Mouse (Mus musculus) spleen, postnatal 14 days (tissue): ENCODE results near the gene Hmbs.
"Not testable (repeated sequence)": the region's sequence is repeated elsewhere in the genome, so short reads cannot be mapped to it uniquely, and the experiment has no call there.

Experiments used
- DNase-seq, 2 experiments: peaks; one replicate each; pipeline ENCODE4 v3.0.0; 2021 to 2022; ENCODE audit warnings: low spot score in 2 of 2

Hmbs gene

DNA sequence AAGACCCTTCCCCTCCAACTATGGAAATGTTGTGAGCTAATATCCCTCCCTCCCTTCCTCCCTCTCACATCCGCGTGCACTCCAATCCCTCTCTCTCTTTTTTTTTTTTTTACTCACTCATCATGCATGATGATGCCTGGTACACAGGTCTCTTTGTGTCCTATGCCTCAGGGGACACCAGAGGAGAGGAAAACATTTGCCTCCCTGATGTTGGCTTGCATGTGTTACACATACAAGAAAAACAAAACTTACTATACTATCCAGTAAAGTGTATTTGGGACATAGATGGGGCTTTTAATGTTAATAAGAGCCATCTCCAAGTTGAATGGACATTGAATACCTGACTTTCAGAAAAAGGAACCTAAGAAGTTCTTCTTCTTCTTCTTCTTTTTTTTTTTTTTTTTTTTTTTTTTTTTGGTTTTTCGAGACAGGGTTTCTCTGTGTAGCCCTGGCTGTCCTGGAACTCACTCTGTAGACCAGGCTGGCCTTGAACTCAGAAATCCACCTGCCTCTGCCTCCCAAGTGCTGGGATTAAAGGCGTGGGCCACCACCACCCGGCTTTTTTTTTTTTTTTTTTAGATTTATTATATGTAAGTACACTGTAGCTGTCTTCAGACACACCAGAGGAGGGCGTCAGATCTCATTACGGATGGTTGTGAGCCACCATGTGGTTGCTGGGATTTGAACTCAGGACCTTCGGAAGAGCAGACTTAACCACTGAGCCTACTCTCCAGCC is 18.8 kb downstream of the Hmbs start:
- DNase-seq, result not testable (repeated sequence)

DNA sequence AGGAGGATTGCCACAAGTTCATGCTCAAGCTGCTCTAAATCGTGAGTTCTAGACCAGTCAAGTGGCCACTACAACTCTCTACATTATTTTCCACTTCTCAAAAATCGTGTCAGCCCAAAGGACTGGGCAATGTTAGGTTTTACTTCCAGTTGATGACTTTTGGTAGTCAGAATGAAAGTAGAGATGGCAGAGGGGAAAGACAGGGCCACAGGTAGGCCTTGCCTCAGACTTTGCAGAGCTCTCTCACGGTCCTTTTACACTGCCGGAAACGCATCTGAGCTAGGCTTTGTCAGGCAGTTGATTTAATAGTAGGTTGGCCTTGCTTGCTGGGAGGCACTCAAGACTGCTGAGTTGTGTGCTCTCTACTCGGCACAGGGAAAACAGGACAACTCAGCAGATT is 19.9 kb downstream of the Hmbs start:
- no peak for DNase-seq

DNA sequence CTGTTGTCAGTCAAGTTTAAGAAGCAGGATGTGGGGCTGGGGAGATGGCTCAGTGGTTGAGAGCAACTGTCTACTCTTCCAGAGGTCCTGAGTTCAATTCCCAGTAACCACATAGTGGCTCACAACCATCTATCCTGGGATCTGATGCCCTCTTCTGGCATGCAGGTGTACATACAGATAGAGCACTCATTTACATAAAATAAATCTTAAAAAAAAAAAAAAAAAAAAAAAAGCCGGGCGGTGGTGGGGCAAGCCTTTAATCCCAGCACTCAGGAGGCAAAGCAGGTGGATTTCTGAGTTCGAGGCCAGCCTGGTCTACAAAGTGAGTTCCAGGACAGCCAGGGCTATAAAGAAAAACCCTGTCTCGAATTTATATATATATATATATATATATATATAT is 20.4 kb downstream of the Hmbs start:
- DNase-seq, result not testable (repeated sequence)

DNA sequence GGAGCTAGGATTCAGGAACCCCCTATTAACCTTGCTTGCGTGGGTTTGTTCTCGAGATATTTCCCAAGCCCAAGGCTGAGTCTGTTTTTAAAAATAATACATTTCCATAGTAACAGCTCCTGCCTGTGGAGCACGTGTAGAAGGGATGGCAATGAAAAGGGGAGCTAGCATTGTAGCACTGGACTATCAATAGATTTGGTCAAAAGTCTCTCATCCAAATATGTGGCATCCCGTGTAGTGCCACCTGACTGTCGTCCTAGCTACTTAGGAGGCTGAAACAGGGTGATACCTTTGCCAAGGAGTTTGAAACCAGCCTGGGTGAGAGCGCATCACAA is 23.3 kb downstream of the Hmbs start:
- DNase-seq, result no peak

DNA sequence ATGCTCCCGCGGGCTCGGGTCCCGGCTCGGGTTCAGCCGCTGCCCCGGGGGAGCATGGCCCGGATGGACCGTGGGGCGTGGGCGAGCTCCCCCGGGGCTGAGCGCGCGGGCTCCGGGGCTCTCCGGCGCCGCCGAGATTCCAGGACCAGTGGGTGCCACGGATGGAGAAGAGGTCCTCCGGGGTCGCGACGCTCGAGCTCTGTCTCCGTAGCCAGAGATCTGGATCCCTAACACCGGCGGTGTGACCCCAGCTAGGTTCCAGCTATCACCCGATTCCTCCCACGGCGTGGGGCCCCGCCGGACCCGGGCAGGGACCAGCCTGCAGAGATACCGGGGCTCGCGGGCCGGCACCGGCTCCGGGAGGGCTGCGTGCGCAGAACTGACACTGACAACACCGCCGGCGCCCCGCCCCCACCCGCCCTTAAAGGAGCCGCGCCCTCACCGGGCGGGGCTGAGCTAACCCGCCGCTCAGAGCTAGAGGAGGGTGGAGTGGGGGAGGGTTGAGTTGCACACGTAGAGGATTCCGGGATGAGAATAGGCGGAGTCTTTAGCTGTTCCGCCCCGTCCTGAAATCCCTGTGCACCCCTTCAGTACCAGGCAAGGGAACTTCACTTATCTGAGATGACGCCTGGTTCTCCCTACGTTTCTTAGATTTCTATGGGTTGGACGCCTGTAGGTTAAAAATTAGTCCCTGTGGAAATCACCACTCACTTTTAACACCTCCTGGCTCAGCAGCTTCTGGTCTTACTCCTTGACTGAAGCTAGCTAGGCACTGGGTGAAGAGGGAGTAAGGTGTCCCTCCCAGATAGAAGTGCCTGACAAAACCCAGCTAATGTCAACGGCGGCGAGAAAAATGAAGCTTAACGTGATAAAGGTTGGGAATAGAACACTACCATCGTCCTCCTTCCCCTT is 23.9 kb downstream of the Hmbs start, which contains the start of gene C2cd2l:
Gene C2cd2l, minus strand, starts transcription at position 399 of the 912 bp plus-strand sequence.
- peak; percentile 79 to 81 for DNase-seq

DNA sequence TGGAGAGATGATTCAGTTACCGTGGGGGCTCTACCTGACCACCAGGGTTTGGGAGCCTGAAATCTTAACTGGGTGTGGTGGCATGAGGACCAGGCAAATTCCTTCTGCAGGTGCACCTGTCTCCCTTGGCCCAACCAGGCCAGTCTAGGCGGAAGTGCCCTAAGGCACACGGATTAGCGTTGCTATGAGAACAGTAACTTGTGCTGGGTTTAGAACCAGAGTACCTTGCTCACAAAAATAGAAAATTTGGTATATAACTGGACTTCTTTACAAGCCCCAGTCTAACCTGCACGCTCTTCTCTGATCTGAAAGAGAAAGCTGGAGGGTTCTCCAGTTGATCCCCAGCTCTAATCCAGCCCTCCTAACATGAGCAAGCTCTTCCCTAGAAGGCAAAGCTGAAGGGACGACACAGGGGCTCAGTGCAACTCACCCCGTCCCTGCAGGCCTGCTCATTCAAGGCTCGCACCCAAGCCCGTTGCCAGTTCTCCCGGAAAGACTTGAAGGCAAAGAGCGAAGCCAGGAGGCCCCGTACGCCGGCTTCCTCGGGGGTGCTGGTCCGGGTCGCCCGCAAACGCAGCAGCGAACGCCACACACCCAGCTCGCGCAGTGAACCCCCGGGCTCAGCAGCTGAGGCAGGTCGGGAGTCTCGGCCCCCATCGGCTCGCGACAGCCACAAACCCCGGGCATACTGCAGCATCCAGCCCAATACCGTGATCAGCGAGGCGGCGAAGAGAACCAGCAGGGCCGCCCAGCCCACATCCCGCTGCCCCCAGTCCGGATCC is 24.7 kb downstream of the Hmbs start:
- DNase-seq, result no peak

DNA sequence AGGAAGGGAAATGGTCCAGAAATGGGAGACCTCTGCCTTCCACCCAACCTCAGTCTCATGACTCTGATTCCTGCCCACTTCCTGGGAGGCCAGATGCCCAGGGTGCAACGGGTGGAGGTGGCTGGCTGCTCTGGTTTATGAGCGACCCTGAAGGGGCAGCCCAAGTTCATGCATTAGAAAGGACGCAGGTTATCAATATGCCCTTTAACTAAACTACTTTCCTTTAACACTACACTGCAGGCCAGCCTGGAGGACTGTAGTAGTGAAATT is 25.3 kb downstream of the Hmbs start:
- DNase-seq, result no peak

DNA sequence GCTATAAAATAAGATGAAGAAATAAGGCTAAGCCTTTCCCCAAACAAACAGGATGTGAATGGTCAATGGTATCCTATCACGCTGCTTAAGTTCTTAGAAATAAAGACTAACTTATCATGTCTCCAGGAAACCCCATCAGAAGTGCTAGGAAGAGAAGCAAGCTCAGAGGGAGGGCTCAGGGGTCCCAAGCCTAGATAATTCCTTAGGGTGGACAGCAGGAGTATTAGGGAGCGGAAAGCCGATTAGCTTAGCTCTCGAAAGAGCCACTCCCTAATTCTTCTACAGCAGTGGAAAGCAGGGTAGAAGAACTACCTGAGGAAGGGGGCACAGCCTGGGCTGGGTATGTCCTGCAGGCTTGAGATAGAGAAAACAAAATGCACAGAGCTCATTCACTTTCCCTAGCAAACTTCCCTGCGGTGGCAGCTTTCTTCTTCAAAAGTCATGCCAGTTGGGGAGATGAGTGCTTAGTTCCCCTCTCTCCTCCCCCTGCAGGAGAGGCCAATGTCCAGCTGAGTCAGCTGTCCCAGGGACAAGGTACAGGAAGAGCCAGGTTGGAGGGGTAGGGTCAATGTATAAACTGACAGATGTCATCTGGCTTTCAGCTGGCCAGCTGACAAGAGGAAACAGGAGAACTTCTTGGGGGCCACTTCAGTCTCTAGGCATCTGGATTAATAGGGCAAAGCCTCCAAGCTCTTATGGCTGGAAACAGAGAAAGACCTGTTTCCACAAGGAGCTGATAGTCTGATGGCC is 25.8 kb downstream of the Hmbs start:
- no peak for DNase-seq

DNA sequence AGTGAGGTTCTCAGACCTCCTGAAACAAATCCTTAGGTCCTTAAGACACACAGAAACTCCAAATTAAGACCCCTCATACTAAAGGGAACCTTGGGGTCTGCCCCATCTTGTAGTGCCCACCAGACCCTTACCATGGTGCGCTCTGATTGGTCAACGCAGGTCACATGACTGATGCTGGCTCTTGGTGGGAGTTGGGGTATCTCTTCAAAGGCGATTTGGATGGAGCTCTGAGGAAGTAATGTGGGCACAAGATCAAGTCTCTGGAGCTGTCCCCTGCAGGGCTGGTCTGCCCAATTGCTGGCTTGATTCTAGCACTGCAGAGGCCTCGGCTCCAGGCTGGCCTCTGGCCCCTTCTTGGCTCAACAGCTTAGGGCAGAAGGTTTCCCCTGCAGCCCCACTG is 26.6 kb downstream of the Hmbs start:
- DNase-seq, result no peak

DNA sequence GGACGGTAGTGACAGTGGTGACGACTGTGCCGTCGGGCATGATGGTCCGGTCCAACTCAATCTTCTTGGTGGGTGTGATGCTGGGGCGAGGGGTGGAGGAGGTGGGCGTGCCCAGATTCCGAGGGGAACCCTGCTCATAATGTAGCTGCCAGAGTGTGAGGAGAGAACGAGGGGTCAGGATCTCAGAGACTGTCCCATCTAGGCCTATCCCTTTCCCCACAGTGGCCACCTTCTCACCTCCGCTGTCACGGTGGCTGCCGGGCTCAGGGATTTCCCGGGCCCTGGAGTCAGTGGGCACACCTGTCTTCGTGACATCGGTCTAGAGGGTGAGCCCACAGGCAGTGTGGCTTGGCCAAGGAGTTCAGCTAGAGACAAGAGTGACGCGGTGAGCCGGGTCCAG is 29.1 kb downstream of the Hmbs start:
- no peak for DNase-seq

DNA sequence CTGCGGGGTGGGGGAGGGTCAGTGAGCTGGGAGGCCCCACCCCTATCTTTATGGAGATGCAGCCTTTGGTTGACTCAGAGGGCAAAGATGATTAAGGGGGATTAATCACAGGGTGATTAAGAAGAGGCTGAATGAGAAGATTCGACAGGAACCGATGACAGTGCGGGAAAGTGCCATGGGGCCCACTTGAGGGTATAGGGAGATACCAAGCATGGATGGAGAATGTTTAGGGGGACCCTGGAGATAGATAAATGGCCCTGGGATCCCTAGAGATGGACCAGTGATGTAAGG is 29.8 kb downstream of the Hmbs start:
- DNase-seq, result no peak

DNA sequence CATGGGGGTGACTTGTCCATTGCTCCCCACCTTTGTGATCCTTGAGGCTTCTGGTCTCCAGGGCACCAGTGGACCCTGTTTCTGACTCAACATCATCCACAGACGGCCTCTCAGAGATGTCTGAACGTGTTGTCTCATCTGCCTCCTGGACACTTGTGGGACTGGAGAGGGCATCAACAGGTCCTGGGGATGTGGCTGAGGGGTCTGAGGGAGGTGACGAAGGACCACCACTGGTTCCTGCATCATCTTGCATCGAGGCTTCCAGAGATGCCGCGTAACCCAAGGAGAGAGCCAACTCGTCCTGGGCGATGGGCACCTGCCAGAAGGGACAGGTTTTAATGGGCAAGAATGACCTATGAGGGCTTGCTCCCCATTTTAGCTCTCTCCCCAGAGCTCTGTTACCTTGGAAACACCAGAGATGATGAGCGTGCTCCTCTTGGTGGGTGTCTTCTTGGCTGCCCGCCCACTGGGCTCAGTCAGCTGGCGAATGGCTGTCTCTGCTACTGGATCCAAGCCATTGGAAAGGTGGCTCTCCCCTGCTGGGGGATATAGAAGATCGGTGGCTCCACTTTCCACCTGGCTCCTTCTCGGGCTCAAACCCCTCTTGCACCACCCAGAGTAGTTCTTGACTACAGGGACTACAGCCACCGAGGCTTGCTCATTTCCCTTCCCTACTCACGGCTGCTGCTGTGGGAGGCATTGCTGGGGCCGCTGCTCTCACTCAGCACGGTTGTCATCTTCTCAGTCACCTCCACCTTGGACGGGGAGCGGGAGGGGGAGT is 30.4 kb downstream of the Hmbs start:
- no peak for DNase-seq

DNA sequence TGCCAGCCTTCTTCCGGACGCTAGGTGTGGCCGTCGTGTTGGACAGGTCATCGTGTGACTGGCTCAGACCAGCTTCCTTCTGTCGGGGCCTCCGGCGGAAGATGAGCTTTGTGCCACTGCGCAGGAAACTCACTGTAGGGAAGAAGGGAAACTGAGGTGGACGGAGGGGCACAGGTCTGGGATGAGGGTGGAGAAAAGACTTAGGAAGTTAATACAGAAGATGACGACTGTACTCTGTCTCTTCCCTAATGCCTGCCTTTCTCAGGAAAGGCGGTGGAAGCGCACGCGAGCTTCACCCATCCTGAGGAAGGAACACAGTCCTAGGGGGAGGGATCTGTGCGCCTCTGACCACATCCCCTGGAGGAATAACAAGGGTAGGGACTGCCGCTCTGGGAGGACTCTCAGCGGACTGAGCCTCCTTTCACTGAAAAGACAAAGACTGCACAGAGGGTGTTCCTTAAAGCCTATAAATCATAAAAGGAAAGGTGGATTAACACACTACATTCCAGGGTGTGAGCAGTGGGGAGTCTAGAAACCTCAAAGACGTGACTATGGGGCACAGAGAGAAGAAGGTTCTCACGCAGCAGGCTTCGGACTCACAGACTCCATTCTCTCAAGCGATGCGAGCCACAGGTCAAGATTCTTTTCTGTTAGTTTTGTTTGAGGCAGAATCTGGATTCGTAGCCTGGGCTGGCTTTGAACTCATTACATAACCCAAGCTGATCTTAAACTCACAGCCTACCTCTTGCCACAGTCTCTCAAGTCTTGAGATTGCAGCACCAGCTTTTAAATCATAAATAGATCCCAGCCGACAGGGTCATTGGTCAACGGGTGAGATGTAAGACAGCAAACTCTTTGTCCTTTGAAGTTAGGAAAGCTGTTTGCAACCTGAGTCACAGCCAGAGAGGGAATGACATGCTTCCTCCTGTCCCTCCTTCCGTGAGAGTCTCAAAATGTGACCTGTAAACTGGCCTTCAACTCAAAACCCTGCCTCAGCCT is 32.6 kb downstream of the Hmbs start:
- DNase-seq, result no peak

DNA sequence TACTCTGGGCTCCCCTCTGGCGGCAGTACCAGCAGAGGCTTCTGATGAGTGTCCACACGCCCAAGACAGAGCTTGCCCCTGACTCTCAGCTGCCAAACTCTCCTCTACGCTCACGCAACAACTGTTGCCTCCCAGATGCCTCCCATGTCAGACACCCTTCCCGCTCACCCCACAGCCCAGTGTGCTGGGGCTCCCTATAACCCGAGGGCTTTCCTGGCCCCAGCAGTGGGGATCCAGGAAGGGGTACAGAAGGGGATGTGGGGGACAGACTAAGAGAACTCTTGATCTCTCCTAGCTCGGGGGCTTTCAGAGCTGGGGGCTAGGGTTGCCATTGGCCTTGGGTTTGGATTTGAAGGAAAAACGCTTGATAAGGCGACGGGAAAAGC is 33.3 kb downstream of the Hmbs start:
- DNase-seq, result no peak

DNA sequence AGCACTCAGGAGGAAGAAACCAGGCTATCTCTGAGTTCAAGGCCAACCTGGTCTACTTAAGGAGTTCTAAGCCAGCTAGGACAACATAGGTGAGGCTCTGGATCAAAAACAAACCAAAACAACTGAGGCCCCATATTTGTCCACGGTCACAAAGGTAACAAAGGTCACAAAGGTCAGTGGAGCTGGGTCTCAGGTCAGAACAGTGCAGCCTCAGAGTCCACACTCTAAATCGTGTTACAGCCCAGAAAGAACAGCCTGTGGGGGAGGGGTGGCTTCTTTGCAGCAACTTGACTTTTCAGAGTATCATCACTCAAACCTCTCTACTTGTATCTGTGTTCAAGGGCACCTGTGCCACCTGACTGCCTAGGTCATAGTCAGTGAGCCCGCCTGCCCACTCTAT is 34.3 kb downstream of the Hmbs start:
- DNase-seq, result no peak

DNA sequence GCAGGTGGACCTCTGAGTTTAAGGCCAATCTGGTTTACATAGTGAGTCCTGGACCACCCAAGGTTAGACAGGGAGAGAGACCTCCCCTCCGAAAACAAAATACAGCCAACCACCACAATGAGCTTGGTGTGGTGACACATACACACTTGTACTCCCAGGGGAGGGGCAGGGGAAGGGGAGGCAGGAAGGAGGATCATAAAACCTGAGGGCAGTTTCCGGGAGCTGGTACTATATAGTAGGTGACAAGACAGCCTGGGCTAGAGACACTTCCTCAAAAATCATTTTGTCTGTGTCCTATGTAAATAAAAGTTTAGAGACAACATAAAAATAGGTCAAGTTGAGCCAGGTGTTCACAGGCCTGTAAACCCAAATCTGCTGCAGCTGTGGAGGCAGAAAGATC is 36.8 kb downstream of the Hmbs start:
- DNase-seq, result no peak

DNA sequence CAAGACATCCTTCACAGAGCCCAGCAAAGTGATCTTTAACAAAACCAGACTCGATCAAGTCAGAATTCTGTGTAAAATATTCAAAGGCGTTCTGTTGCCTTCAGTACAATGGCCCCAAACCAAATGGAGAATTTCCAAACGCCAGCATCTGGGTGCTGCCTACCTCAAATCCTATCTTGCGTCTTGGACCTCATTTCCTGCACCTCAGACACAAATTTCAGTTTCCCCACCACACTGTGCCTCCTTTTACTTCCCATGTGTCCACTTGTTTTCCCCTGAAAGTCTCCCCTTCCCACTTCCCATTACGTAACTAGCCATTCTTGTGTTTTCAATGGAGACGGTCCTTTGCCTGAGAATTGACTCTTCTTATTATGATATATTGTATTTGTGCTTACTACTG is 37.5 kb downstream of the Hmbs start:
- no peak for DNase-seq

DNA sequence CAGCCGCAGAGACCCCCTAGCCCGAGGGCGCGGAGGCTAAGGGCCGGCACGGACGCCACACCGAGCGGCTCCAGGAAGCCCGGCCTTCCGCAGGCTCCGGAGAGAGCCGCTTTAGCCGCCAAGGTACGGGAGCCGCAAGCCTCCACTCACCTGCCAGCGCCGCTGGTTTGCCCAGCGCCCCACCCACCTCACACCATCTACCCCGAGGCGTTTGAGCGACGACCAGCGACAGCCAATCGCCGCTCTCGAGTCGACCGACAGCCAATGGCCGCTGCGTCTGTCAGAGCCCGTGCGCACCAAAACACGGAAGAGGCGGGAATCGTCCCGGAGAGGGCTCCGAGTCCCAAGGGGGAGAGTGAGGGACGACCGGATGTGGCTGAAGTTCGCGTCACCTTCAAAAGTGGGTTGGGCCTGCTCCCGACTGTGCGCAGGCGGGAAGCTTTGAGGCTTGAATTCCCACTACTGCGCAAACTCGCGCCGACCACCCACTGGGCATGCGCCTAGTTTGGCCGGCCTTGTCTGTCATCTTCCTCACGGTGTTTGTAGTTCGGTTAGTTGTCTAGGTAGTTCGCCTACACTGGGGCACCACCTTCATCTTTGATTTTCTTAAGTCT is 38.5 kb downstream of the Hmbs start, which contains the start of gene Hinfp:
Gene Hinfp, minus strand, starts transcription at position 206 of the 614 bp plus-strand sequence.
- peak; percentile 94 for DNase-seq

DNA sequence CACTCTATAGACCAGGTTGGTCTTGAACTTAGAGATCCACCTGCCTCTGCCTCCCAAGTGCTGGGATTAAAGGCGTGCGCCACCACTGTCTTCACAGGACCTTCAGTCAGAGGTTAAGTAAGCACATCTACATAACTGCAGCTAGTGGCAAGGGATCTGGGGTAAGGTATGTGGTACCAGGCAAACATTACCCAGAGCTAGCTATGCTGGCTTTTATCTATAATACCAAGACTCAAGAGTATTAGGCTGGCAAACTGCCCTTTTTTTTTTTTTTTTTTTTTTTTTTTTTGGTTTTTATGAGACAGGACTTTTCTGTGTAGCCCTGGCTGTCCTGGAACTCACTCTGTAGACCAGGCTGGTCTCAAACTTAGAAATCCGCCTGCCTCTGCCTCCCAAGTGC is 44.0 kb downstream of the Hmbs start:
- not testable (repeated sequence) for DNase-seq

DNA sequence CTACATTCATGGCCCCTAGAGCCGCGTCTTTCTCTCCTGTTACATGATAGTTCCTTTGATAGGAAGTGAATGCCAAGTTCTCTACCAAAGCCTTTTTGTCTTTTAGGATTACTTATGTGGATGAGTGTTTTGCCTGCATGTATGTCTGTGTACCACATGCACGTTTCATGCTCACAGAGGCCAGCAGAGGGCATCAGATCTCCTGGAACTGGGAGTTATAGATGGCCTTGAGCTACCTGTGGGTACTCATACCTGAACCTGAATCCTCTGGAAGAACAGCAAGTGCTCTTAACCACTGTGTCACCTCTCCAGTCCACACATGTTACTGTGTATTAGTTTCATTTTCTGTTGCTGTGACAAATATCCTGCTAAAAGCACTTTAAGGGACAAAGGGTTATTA is 51.5 kb downstream of the Hmbs start:
- peak; percentile 47 to 61 for DNase-seq
